Mouse (Mus musculus): Measurements from ENCODE around the gene Serping1.
"Not testable (repeated sequence)": the region's sequence is repeated elsewhere in the genome, so short reads cannot be mapped to it uniquely, and the experiment has no call there.

Serping1 gene

GRCm38 (mm10) chr2:84738271-84738911 is 36.9 kb downstream of the Serping1 start:
- peak; percentile 80 for DNase-seq (ENCODE audit: low spot score)

GRCm38 (mm10) chr2:84737451-84737925 is 37.8 kb downstream of the Serping1 start:
- peak; percentile 84 for DNase-seq (ENCODE audit: low spot score)

DNA sequence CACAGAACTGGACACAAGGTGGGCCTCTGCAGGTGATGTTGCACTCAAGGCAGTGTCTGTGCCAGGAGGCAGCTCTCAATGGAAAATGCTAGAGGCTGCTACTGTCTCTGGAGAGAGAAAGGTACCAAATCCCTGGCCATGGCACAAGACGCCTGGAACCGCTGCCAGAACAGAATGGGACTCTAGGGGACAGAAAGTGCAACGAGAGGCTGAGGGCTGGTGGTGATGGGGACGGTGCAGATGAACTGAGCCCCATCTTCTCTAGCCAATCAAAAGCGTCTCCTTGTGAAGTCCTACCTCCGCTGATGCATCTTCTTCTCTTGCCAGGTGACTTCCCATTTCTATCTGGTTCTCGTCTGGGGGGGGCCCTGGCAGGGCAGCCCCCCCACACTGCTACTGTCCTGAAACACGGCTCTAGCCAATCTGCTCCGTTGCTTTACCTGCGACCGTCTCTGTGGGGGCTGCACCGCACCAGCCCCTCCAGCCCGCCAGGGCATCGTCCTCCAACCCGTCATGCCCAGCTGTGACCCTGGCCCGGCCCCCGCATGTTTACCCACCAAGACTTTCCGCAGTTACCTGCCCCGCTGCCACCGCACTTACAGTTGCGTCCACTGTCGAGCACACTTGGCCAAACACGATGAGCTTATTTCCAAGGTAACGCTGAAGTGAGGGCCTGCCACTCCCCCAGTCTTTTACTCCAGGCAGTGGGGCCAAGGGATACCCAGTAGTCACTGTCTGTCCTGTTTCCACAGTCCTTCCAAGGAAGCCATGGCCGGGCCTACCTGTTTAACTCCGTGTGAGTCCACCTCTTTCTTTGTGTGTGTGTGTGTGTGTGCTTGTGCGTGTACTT is 38.7 kb downstream of the Serping1 start:
- peak; percentile 45 for DNase-seq (ENCODE audit: low spot score)

- DNase-seq (ENCODE audit: low spot score), result peak; percentile 34
These were observed 39.8 kb downstream of the Serping1 start for GRCm38 (mm10) chr2:84735346-84735920.

DNA sequence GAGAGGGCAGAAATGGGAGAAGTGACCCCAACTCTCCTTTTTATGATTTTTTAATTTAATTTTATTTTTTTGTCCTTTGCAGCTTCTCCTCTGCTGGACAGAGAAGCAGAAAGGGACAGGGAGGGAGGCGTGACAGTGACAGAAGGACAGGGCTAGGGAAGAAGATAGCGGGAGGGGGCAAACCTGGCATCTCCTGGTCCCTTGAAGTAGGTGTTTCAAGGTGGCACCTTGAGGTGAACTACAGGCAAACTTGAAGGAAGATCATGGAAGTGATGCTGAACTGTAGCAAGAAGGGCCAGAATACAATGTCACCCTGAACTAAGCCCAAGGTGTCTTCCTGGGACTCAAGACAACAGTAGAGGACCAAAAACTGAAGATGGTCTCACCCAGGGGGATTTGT is 40.3 kb downstream of the Serping1 start:
- DNase-seq (ENCODE audit: low spot score), result peak; percentile 23

GRCm38 (mm10) chr2:84734351-84734864 is 40.8 kb downstream of the Serping1 start:
- DNase-seq (ENCODE audit: low spot score), result peak; percentile 73

DNA sequence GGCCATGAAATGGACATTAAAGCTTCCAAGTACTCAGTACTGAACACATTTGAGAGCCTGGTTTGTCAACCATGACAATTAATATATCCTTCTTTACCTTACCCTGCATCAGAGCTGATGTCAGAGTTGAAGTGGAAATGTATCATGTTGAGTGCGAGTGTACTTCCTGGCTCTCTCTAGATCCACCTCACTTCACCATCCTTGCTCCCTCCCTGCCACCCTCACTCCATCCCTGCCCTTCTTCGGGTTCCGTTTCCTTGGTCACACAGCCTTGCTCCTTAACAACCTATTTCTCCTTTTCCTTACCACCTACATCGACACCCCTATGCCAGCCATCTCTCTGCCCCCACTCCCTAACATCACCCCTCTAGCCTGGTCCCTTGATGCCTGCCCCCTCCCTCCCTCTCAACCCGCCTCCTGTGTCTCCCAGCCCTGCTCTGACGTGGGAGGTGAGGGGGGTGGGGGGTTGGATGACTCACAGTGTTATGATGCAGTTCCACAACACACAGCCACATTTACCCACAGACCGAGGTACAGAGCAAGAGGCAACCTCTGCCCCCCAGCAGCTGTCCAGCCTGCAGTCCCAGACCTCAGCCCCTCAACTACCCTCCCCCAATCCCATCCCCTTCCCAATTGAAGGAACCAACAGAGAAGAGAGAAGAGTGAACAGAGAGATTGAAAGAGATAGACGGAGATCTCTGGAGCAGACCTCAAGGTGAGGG is 41.5 kb downstream of the Serping1 start, which contains the start of gene Ypel4:
TSS of gene Ypel4 (plus strand) at position 480 of the 722 bp plus-strand sequence.
- DNase-seq (ENCODE audit: low spot score), result peak; percentile 60

DNA sequence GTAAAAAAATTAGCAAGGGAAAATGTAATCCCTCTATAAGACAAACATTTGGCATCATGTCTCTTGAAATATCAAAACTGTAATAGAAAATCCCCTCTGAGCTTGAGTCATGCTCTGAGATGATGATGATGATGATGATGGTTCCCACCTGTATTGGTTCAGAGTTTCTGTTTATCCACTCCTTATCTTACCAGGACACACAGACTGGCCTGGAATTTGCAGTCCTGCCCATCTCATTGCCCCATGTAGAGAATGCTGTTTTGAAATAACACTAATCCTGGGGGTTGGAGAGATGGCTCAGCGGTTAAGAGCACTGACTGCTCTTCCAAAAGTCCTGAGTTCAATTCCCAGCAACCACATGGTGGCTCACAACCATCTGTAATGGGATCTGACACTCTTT is 42.9 kb downstream of the Serping1 start:
- no peak for DNase-seq (ENCODE audit: low spot score)

DNA sequence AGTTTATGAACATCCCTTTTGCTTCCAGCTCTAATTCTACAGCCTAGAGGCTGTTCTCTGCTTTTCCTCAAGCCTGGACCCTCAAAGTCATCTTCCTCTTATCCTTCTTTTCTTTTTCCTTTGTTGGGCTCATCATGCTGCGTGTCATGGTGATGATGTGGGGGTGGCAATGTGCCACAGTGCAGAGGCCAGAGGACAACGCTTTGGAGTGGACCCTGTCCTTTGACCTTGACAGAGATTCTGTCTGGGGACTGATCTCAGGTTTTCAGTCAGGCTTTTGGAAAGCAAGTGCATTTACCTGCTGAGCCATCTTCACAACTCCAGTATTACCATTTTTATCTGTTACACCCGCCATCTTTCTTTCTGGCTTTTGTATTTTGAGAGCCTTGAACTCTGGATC is 44.0 kb downstream of the Serping1 start:
- no peak for DNase-seq (ENCODE audit: low spot score)

DNA sequence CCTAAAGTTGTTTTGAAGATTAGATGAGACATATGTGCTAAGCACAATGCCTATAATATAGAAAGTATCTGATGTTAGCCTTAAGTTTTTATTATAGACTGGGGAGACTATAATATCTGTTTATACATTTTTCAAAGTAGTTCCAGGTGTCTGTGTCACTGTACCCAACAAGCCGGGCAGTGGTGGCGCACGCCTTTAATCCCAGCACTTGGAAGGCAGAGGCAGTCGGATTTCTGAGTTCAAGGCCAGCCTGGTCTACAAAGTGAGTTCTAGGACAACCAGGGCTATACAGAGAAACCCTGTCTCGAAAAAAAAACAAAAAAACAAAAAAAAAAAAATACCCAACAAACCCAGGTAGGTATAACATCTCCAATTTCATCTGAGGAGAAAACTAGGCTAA is 47.1 kb downstream of the Serping1 start:
- not testable (repeated sequence) for DNase-seq (ENCODE audit: low spot score)

DNA sequence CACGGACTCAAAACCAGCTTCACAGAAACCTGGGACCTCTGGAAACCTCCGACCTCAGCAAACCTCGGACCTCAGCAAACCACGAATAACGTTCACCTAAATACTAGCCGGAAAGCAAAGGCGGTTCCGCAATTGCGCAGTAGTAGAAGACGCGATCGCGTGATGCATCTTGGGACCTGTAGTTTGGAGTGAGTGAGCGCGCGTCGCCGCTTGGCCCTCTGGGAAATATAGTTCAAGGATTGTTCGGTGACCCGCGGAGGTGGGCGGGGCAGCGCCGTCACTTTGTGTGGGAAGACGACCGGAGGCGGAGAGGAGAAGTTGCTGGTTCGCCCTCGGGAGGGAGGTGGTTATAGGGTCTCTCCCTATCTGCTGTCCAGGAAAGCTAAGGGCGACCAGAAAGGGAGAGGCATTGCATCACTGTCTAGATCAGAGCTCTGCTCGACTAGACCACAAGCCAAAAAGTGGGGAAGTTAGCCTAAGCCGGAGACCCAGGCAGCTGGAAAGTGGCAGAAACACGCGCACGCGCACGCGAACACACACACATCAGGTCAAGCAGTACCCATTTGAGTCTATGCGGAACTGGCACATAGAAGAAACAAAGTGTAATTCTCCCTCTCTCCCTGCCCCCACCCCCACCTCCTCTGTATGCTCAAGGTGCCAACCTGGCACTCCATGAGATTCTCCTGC is 47.9 kb downstream of the Serping1 start, which contains the start of gene Clp1:
TSS of gene Clp1 (minus strand) at position 179 of the 687 bp plus-strand sequence.
- peak; percentile 99 for DNase-seq (ENCODE audit: low spot score)

DNA sequence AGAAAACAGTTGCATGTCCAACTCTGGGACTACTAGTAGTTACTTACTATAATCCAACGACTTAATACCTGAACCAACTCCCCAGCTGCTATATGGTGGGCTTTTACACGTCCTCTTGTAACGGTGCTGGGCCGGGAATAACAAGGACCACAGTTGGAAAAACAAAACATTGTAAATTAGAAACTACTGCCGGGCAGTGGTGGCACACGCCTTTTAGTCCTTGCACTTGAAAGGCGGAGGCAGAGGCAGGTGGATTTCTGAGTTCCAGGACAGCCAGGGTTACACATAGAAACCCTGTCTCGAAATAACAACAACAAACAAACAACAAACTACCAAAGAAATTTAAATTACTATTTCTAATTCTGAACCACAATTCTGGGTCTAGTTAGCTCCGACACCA is 48.5 kb downstream of the Serping1 start:
- DNase-seq (ENCODE audit: low spot score), result no peak

GRCm38 (mm10) chr2:84725770-84726169 is 49.5 kb downstream of the Serping1 start:
- no peak for DNase-seq (ENCODE audit: low spot score)

DNA sequence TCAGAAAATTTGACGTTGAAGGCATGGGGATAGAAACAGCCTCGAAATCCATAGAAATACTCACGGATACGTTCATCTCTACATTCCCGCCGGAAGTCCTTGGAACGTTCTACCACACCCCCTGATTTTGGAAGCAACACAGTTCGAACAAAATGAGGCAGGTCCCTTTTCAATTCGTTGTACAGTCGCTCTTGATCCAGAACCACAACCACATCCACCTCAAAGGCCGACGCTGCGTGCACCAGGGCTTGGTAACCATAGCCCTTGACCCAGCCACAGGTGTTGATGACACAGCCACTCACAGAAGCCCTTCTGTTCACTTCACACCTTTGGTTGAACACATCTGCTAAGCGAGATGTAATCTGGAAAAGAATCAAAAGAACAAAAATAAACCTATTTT is 51.4 kb downstream of the Serping1 start:
- no peak for DNase-seq (ENCODE audit: low spot score)

- DNase-seq (ENCODE audit: low spot score), result no peak
These were observed 54.1 kb downstream of the Serping1 start for GRCm38 (mm10) chr2:84721182-84721581.

- no peak for DNase-seq (ENCODE audit: low spot score)
These were observed 54.5 kb downstream of the Serping1 start for GRCm38 (mm10) chr2:84720718-84721117.

GRCm38 (mm10) chr2:84717357-84717756 is 57.9 kb downstream of the Serping1 start:
- DNase-seq (ENCODE audit: low spot score), result no peak

- DNase-seq (ENCODE audit: low spot score), result no peak
These were observed 58.6 kb downstream of the Serping1 start for GRCm38 (mm10) chr2:84716423-84717355.

GRCm38 (mm10) chr2:84715562-84716361 is 59.5 kb downstream of the Serping1 start:
- DNase-seq (ENCODE audit: low spot score), result peak; percentile 94

All from embryo, embryonic 10.5 days (tissue).